Mouse (Mus musculus): ENCODE measurements around the gene Dgka. TPM values are rescaled to one million over a fixed set of nuclear protein-coding genes. Genes with fewer than 3 reads are reported as not detected.

Gene Dgka
- polyA plus RNA-seq, 1 experiment, result 41.7 TPM

DNA sequence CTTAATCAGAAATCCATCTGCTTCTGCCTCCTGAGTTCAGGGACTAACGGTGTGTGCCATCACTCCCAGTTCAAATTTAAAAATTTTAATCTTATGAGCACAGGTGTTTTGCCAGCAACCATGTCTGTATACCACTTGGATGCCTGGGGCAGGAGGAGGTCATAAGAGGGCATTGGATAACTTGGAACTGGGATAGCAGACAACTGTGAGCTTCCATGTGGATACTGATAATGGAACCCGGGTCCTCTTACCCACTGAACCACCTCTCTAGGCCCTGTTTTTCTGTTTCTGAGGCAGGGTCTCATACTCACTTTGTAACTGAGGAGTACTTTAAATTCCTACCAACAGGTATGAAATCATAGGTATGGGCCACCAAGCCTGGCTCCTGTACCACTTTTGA lies 33.8 kb upstream of the Dgka start:
- no peak overlapping the region for H3K27ac ChIP-seq (ENCODE audit: control insufficient read depth, insufficient read depth, low read depth, low read length, poor library complexity)
- TF ChIP-seq CTCF (IDR thresholded peaks at IDR 0.05; ENCODE audit: control insufficient read depth, insufficient read depth, low read length), result no peak
- no peak for TF ChIP-seq POLR2A (IDR thresholded peaks at IDR 0.05; ENCODE audit: borderline replicate concordance, control insufficient read depth, low read depth, low read length)
- H3K4me3 ChIP-seq (replicated peaks; ENCODE audit: control insufficient read depth, low read depth, low read length), result no peak overlapping the region
- 72% methylated on average over 2 of the region's 2 CpGs for WGBS
- H3K4me1 ChIP-seq (ENCODE audit: control insufficient read depth, insufficient read depth, low read length), result peaks cover 1% of the 10 kb centered on the region; the same call in 1 of the 2 replicates

GRCm38 (mm10) chr10:128773685-128774084 lies 29.0 kb upstream of the Dgka start:
- WGBS, result 14% methylated on average over 5 of the region's 5 CpGs
- TF ChIP-seq POLR2A (IDR thresholded peaks at IDR 0.05; ENCODE audit: borderline replicate concordance, control insufficient read depth, low read depth, low read length) (no peak), CTCF (IDR thresholded peaks at IDR 0.05; ENCODE audit: control insufficient read depth, insufficient read depth, low read length) (no peak)
- Histone ChIP-seq H3K4me1 (ENCODE audit: control insufficient read depth, insufficient read depth, low read length) (no peaks in the 10 kb centered on the region), H3K27ac (ENCODE audit: control insufficient read depth, insufficient read depth, low read depth, low read length, poor library complexity) (no peak overlapping the region), H3K4me3 (replicated peaks; ENCODE audit: control insufficient read depth, low read depth, low read length) (no peak overlapping the region)

GRCm38 (mm10) chr10:128772895-128773294 lies 28.2 kb upstream of the Dgka start:
- no peak overlapping the region for H3K27ac ChIP-seq (ENCODE audit: control insufficient read depth, insufficient read depth, low read depth, low read length, poor library complexity)
- no peaks in the 10 kb centered on the region for H3K4me1 ChIP-seq (ENCODE audit: control insufficient read depth, insufficient read depth, low read length)
- no peak for TF ChIP-seq POLR2A (IDR thresholded peaks at IDR 0.05; ENCODE audit: borderline replicate concordance, control insufficient read depth, low read depth, low read length)
- TF ChIP-seq CTCF (IDR thresholded peaks at IDR 0.05; ENCODE audit: control insufficient read depth, insufficient read depth, low read length), result no peak
- no peak overlapping the region for H3K4me3 ChIP-seq (replicated peaks; ENCODE audit: control insufficient read depth, low read depth, low read length)
- WGBS, result 74% methylated on average over 2 of the region's 2 CpGs

DNA sequence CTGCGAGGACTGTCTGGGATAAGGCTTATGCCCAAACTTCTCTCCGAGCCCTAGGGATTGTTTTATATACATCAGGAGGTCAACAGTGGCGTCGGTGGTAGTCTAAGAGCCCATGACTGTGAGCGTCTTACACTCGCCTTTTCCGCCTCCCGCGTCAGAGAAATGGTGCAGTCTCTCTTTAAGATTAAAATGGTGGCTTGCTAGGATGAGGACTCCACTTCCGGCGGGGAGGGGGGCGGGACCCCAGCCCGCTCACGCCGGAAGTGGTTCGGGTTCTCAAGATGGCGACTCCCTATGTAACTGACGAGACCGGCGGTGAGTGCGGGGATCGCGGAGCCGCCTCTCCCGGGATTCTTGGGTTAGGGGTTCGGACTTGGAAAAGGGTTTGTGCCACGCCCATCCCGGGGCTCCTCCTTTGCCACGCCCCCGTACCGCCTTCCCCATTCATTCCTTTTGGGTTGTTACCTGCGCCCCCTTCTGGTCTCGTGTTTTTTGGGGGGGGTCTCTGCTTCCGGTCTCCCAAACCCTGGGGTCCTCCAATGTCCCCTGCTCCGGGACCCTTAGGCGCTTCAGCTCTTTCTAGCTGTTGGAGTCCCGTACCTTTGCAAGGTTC lies 3.7 kb upstream of the Dgka start:
- WGBS, result under 1% methylated on average over 37 of the region's 37 CpGs
- TF ChIP-seq CTCF (IDR thresholded peaks at IDR 0.05; ENCODE audit: control insufficient read depth, insufficient read depth, low read length) (no peak), POLR2A (IDR thresholded peaks at IDR 0.05; ENCODE audit: borderline replicate concordance, control insufficient read depth, low read depth, low read length) (peak; percentile 43; the same call in 1 of the 2 replicates)

DNA sequence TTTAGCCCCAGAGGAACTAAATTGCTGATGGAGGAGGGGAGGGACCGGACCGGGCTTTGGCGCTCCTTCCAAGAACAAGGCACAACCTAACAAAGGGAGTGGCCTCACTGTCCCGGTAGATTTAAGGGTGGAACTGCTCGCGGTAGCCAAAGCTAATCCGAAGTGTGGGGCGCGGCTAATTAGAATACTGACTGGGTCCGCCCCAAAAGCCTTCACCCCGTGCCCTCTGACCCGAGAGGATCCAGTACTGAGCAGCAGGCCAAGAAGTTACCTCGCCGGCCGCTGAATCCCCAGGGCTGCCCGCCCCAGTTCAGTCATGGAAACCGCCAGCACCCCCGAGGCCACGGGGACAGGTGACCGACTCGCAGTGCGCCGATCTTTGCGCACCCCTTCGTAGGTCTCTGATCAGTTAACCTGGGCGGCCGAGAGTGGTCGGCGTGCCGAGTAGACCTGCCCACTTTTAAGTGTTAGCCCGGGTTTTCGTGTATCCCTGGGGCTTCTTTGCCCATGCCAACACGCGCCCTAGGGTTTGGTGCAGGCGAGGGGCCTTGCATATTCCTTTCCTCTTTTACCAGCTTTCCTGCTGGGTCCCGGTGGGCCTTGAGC lies 3.1 kb upstream of the Dgka start, which contains the start of gene Pym1:
Gene Pym1 (plus strand): TSS at position 244 of the 606 bp plus-strand sequence.
- Histone ChIP-seq H3K4me1 (ENCODE audit: control insufficient read depth, insufficient read depth, low read length) (peaks cover 3% of the 10 kb centered on the region; the same call in 1 of the 2 replicates), H3K27ac (ENCODE audit: control insufficient read depth, insufficient read depth, low read depth, low read length, poor library complexity) (peak within 1 kb of the TSS; percentile 96), H3K4me3 (replicated peaks; ENCODE audit: control insufficient read depth, low read depth, low read length) (peak within 1 kb of the TSS; percentile 90)
- WGBS, result under 1% methylated on average over 36 of the region's 36 CpGs
- TF ChIP-seq POLR2A (IDR thresholded peaks at IDR 0.05; ENCODE audit: borderline replicate concordance, control insufficient read depth, low read depth, low read length) (peak; percentile 82; the same call in 1 of the 2 replicates), CTCF (IDR thresholded peaks at IDR 0.05; ENCODE audit: control insufficient read depth, insufficient read depth, low read length) (no peak)

More for the DNA sequence above, 3.7 kb upstream of the Dgka start:
- peak overlapping the region; percentile 90 for H3K4me3 ChIP-seq (replicated peaks; ENCODE audit: control insufficient read depth, low read depth, low read length)
- H3K4me1 ChIP-seq (ENCODE audit: control insufficient read depth, insufficient read depth, low read length), result peaks cover 3% of the 10 kb centered on the region; the same call in 1 of the 2 replicates
- peak overlapping the region; percentile 96 for H3K27ac ChIP-seq (ENCODE audit: control insufficient read depth, insufficient read depth, low read depth, low read length, poor library complexity)

DNA sequence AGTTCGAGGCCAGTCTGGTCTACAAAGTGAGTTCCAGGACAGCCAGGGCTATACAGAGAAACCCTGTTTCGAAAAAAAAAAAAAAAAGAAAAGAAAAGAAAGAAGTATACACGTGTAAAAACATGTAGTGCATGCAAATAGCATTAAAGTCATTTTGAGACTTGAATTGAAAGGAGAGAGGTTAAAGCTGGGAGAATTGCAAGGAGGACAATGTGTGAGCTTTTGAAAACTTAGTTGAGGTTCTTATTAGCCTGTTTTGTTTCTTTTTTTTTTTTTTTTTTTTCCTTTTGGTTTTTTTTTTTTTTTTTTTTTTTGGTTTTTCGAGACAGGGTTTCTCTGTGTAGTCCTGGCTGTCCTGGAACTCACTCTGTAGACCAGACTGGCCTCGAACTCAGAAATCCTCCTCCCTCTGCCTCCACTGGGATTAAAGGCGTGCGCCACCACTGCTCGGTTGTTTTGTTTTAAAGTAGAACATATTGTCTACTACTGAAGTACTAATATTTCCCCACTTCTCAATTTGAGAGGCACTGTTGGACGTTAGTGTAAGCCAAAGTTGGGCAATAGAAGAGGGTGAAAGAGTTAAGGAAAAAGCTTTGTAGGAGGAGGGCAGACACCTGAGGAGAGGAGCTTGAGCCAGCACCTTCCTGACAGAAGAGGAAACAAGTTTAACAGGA lies 2.5 kb upstream of the Dgka start:
- Histone ChIP-seq H3K27ac (ENCODE audit: control insufficient read depth, insufficient read depth, low read depth, low read length, poor library complexity) (peak overlapping the region; percentile 96), H3K4me1 (ENCODE audit: control insufficient read depth, insufficient read depth, low read length) (peaks cover 3% of the 10 kb centered on the region; the same call in 1 of the 2 replicates), H3K4me3 (replicated peaks; ENCODE audit: control insufficient read depth, low read depth, low read length) (peak overlapping the region; percentile 90)
- no peak for TF ChIP-seq POLR2A (IDR thresholded peaks at IDR 0.05; ENCODE audit: borderline replicate concordance, control insufficient read depth, low read depth, low read length)
- 29% methylated on average over 8 of the region's 9 CpGs for WGBS

GRCm38 (mm10) chr10:128745946-128746613 lies 1.4 kb upstream of the Dgka start:
- TF ChIP-seq POLR2A (IDR thresholded peaks at IDR 0.05; ENCODE audit: borderline replicate concordance, control insufficient read depth, low read depth, low read length) (no peak), CTCF (IDR thresholded peaks at IDR 0.05; ENCODE audit: control insufficient read depth, insufficient read depth, low read length) (no peak)
- Histone ChIP-seq H3K4me3 (replicated peaks; ENCODE audit: control insufficient read depth, low read depth, low read length) (peak overlapping the region; percentile 16), H3K4me1 (ENCODE audit: control insufficient read depth, insufficient read depth, low read length) (peaks cover 3% of the 10 kb centered on the region; the same call in 1 of the 2 replicates), H3K27ac (ENCODE audit: control insufficient read depth, insufficient read depth, low read depth, low read length, poor library complexity) (peak overlapping the region; percentile 80)
- 67% methylated on average over 10 of the region's 10 CpGs for WGBS

DNA sequence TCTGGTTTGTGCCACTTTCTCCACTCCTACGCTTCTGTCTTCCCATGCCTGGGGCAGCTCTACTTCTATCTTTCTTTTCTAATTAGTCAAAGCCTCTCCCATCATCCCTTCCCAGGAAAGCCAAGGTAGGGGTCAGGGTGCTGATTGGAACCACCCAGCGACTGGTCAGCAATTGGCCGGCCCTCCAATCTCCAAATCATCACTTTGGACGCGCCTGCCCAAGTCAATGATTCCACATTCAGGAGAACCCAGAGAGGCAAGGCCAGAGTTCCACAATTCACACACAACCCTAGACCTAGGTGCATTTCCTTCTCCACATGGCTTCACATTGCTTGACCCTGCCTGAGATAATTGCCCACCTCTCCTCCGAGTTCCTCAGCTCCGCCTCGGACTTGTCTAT lies 444 bp downstream of the Dgka start:
- H3K27ac ChIP-seq (ENCODE audit: control insufficient read depth, insufficient read depth, low read depth, low read length, poor library complexity), result peak overlapping the region; percentile 97

More for the DNA sequence above, 444 bp downstream of the Dgka start:
- peaks cover 4% of the 10 kb centered on the region for H3K4me1 ChIP-seq (ENCODE audit: control insufficient read depth, insufficient read depth, low read length)
- WGBS, result 22% methylated on average over 8 of the region's 8 CpGs
- TF ChIP-seq CTCF (IDR thresholded peaks at IDR 0.05; ENCODE audit: control insufficient read depth, insufficient read depth, low read length) (no peak), POLR2A (IDR thresholded peaks at IDR 0.05; ENCODE audit: borderline replicate concordance, control insufficient read depth, low read depth, low read length) (no peak)
- peak overlapping the region; percentile 77 for H3K4me3 ChIP-seq (replicated peaks; ENCODE audit: control insufficient read depth, low read depth, low read length)
